Mouse (Mus musculus): ENCODE measurements around the gene Slc7a5. TPM values are rescaled to one million over a fixed set of nuclear protein-coding genes. Genes with fewer than 3 reads are reported as not detected.

Gene Slc7a5
- polyA plus RNA-seq, 1 experiment, result 104 TPM

DNA sequence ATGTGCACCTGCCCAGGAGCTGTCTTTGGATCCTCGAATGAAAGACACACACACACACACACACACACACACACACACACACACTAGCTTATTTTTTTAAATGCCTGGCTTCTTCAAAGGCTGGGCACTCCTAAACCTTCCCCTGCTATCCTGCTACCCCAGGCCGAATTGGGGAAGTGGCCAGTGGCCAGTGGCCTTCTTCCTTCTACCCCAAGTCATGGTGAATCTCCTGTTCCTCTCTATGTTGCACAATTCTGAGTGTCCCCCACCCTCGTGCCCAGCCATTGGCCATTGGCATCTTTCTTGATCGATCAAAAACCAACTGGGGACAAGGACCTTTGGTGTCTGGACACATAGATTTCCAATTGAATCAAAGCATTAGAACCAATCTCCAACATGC lies 22.6 kb upstream of the Slc7a5 start:
- Histone ChIP-seq H3K4me3 (ENCODE audit: control insufficient read depth, low read depth, low read length) (no peak overlapping the region), H3K27me3 (ENCODE audit: control insufficient read depth, insufficient read depth, low read length) (no peaks in the 10 kb centered on the region), H3K4me1 (ENCODE audit: control insufficient read depth, insufficient read depth, low read length) (peaks cover 4% of the 10 kb centered on the region), H3K36me3 (ENCODE audit: control insufficient read depth, insufficient read depth, low read length) (no peaks in the 10 kb centered on the region), H3K27ac (ENCODE audit: control insufficient read depth, insufficient read depth, low read depth, low read length) (no peak overlapping the region)
- TF ChIP-seq CTCF (IDR thresholded peaks at IDR 0.05; ENCODE audit: control insufficient read depth, insufficient read depth, insufficient replicate concordance, low read depth, low read length) (no peak), POLR2A (IDR thresholded peaks at IDR 0.05; ENCODE audit: control insufficient read depth, low read depth, low read length) (no peak)

- H3K27me3 ChIP-seq (ENCODE audit: control insufficient read depth, insufficient read depth, low read length), result no peaks in the 10 kb centered on the region
- TF ChIP-seq CTCF (IDR thresholded peaks at IDR 0.05; ENCODE audit: control insufficient read depth, insufficient read depth, insufficient replicate concordance, low read depth, low read length) (peak; percentile 26; the same call in 1 of the 2 replicates), POLR2A (IDR thresholded peaks at IDR 0.05; ENCODE audit: control insufficient read depth, low read depth, low read length) (no peak)
- H3K4me1 ChIP-seq (ENCODE audit: control insufficient read depth, insufficient read depth, low read length), result peaks cover 8% of the 10 kb centered on the region
These were observed 19.8 kb upstream of the Slc7a5 start for GRCm38 (mm10) chr8:121927316-121927715.

DNA sequence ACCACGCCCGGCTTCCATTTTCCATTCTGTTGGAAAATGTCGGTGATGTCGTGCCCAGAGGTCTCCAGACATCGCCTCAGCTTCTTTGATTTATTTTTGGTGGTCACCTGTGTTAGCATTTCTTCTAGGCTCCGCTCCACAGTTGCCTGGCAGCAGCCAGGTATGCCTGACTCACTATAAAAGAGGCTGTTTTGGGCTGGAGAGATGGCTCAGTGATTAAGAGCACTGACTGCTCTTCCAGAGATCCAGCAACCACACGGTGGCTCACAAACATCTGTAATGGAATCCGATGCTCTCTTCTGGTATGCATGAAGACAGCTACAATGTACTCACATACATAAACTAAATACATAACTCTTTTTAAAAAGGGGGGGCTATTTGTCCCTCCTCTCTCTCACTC lies 18.8 kb upstream of the Slc7a5 start:
- Histone ChIP-seq H3K36me3 (ENCODE audit: control insufficient read depth, insufficient read depth, low read length) (no peaks in the 10 kb centered on the region), H3K4me1 (ENCODE audit: control insufficient read depth, insufficient read depth, low read length) (peaks cover 11% of the 10 kb centered on the region), H3K27me3 (ENCODE audit: control insufficient read depth, insufficient read depth, low read length) (no peaks in the 10 kb centered on the region), H3K4me3 (ENCODE audit: control insufficient read depth, low read depth, low read length) (no peak overlapping the region), H3K27ac (ENCODE audit: control insufficient read depth, insufficient read depth, low read depth, low read length) (no peak overlapping the region)
- no peak for TF ChIP-seq POLR2A (IDR thresholded peaks at IDR 0.05; ENCODE audit: control insufficient read depth, low read depth, low read length)
- no peak for TF ChIP-seq CTCF (IDR thresholded peaks at IDR 0.05; ENCODE audit: control insufficient read depth, insufficient read depth, insufficient replicate concordance, low read depth, low read length)

More at GRCm38 (mm10) chr8:121927316-121927715, 19.8 kb upstream of the Slc7a5 start:
- Histone ChIP-seq H3K4me3 (ENCODE audit: control insufficient read depth, low read depth, low read length) (no peak overlapping the region), H3K27ac (ENCODE audit: control insufficient read depth, insufficient read depth, low read depth, low read length) (no peak overlapping the region), H3K36me3 (ENCODE audit: control insufficient read depth, insufficient read depth, low read length) (no peaks in the 10 kb centered on the region)

DNA sequence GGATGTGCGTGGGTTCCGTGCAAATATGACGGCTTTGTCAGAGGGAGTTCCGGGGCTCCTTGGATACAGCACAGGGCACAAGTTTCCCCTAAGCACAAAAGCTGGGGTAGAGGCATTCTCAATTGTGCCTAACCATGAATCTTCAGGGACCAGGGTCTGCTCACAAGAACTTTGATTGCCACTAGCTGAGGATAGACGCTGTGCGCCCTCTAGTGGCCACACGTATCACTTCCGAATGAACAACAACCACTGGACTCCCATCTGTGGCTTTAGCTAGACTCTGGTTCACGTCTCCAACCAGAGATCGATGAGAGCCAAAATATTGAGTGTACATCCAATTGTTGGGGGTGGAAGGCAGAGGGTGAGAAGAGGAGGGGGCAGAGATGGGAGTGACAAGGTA lies 18.1 kb upstream of the Slc7a5 start:
- no peak overlapping the region for H3K4me3 ChIP-seq (ENCODE audit: control insufficient read depth, low read depth, low read length)
- TF ChIP-seq POLR2A (IDR thresholded peaks at IDR 0.05; ENCODE audit: control insufficient read depth, low read depth, low read length), result no peak
- TF ChIP-seq CTCF (IDR thresholded peaks at IDR 0.05; ENCODE audit: control insufficient read depth, insufficient read depth, insufficient replicate concordance, low read depth, low read length), result peak; percentile 88
- no peaks in the 10 kb centered on the region for H3K36me3 ChIP-seq (ENCODE audit: control insufficient read depth, insufficient read depth, low read length)
- peaks cover 15% of the 10 kb centered on the region for H3K4me1 ChIP-seq (ENCODE audit: control insufficient read depth, insufficient read depth, low read length)
- H3K27me3 ChIP-seq (ENCODE audit: control insufficient read depth, insufficient read depth, low read length), result no peaks in the 10 kb centered on the region
- H3K27ac ChIP-seq (ENCODE audit: control insufficient read depth, insufficient read depth, low read depth, low read length), result no peak overlapping the region

DNA sequence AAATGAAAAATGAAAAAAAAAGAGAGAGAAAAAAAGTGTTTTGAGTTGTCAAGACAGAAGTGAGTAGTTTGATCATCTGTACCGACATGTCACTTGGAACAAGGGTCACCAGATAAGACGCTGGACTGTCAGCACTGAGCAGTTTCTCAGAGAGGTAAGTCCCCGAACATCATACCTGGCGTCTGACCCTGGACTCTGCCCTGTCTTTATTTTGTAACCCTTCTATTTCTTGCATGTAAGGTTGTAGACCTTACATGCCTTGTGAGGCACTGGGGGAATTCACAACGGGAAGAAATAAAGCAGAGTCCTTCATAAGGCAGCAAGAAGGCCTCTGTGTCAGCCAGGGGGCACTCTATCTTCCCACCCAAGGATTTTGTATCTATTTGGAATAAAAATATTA lies 17.2 kb upstream of the Slc7a5 start:
- Histone ChIP-seq H3K36me3 (ENCODE audit: control insufficient read depth, insufficient read depth, low read length) (no peaks in the 10 kb centered on the region), H3K4me3 (ENCODE audit: control insufficient read depth, low read depth, low read length) (no peak overlapping the region), H3K4me1 (ENCODE audit: control insufficient read depth, insufficient read depth, low read length) (peaks cover 15% of the 10 kb centered on the region), H3K27ac (ENCODE audit: control insufficient read depth, insufficient read depth, low read depth, low read length) (no peak overlapping the region), H3K27me3 (ENCODE audit: control insufficient read depth, insufficient read depth, low read length) (no peaks in the 10 kb centered on the region)
- no peak for TF ChIP-seq POLR2A (IDR thresholded peaks at IDR 0.05; ENCODE audit: control insufficient read depth, low read depth, low read length)
- no peak for TF ChIP-seq CTCF (IDR thresholded peaks at IDR 0.05; ENCODE audit: control insufficient read depth, insufficient read depth, insufficient replicate concordance, low read depth, low read length)

- Histone ChIP-seq H3K27ac (ENCODE audit: control insufficient read depth, insufficient read depth, low read depth, low read length) (peak overlapping the region; percentile 67), H3K4me3 (ENCODE audit: control insufficient read depth, low read depth, low read length) (no peak overlapping the region), H3K36me3 (ENCODE audit: control insufficient read depth, insufficient read depth, low read length) (no peaks in the 10 kb centered on the region), H3K27me3 (ENCODE audit: control insufficient read depth, insufficient read depth, low read length) (no peaks in the 10 kb centered on the region), H3K4me1 (ENCODE audit: control insufficient read depth, insufficient read depth, low read length) (peaks cover 17% of the 10 kb centered on the region)
- TF ChIP-seq POLR2A (IDR thresholded peaks at IDR 0.05; ENCODE audit: control insufficient read depth, low read depth, low read length) (peak; percentile 44; the same call in 1 of the 2 replicates), CTCF (IDR thresholded peaks at IDR 0.05; ENCODE audit: control insufficient read depth, insufficient read depth, insufficient replicate concordance, low read depth, low read length) (no peak)
These were observed 14.6 kb upstream of the Slc7a5 start for GRCm38 (mm10) chr8:121922101-121922500.

DNA sequence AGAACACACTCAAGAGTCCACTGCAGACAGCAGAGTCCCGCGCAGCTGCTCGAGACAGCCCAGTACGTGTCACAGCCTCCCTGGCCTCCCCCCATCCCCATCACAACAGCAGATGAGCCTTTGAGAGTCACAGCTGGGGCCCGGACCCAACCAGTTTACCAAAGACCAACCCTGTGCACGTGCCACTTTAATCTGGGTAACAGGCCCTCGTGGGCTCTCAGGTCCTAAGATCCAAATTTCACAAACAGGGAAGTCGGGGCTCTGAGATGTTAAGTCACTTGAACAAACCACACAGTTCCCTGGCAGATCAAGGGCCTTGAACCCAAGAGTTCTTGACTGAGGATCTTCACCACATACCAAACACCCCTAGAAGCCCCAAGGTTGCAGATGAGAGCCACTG lies 14.1 kb upstream of the Slc7a5 start:
- Histone ChIP-seq H3K36me3 (ENCODE audit: control insufficient read depth, insufficient read depth, low read length) (no peaks in the 10 kb centered on the region), H3K27ac (ENCODE audit: control insufficient read depth, insufficient read depth, low read depth, low read length) (peak overlapping the region; percentile 67)
- TF ChIP-seq POLR2A (IDR thresholded peaks at IDR 0.05; ENCODE audit: control insufficient read depth, low read depth, low read length) (no peak), CTCF (IDR thresholded peaks at IDR 0.05; ENCODE audit: control insufficient read depth, insufficient read depth, insufficient replicate concordance, low read depth, low read length) (no peak)

GRCm38 (mm10) chr8:121919731-121920130 lies 12.2 kb upstream of the Slc7a5 start:
- TF ChIP-seq POLR2A (IDR thresholded peaks at IDR 0.05; ENCODE audit: control insufficient read depth, low read depth, low read length) (no peak), CTCF (IDR thresholded peaks at IDR 0.05; ENCODE audit: control insufficient read depth, insufficient read depth, insufficient replicate concordance, low read depth, low read length) (no peak)
- no peaks in the 10 kb centered on the region for H3K36me3 ChIP-seq (ENCODE audit: control insufficient read depth, insufficient read depth, low read length)
- H3K4me3 ChIP-seq (ENCODE audit: control insufficient read depth, low read depth, low read length), result no peak overlapping the region
- no peaks in the 10 kb centered on the region for H3K27me3 ChIP-seq (ENCODE audit: control insufficient read depth, insufficient read depth, low read length)
- H3K4me1 ChIP-seq (ENCODE audit: control insufficient read depth, insufficient read depth, low read length), result peaks cover 26% of the 10 kb centered on the region
- H3K27ac ChIP-seq (ENCODE audit: control insufficient read depth, insufficient read depth, low read depth, low read length), result no peak overlapping the region; the same call in 1 of the 2 replicates

More for the DNA sequence above, 14.1 kb upstream of the Slc7a5 start:
- Histone ChIP-seq H3K4me1 (ENCODE audit: control insufficient read depth, insufficient read depth, low read length) (peaks cover 17% of the 10 kb centered on the region), H3K4me3 (ENCODE audit: control insufficient read depth, low read depth, low read length) (no peak overlapping the region), H3K27me3 (ENCODE audit: control insufficient read depth, insufficient read depth, low read length) (no peaks in the 10 kb centered on the region)

Data from testis, adult 2 months (tissue).